Mouse (Mus musculus) T-helper 2 cell (primary cell): Measurements from ENCODE around the gene Otof.

Source experiments
- in situ Hi-C: fragments of 300-600 bp; cut with MboI, MseI; formaldehyde crosslinking; loops from one replicate; pipeline ENCODE4 v1.15.1; 2025; ENCODE audit warnings: high pct_unique_total_duplicates

Otof gene

DNA sequence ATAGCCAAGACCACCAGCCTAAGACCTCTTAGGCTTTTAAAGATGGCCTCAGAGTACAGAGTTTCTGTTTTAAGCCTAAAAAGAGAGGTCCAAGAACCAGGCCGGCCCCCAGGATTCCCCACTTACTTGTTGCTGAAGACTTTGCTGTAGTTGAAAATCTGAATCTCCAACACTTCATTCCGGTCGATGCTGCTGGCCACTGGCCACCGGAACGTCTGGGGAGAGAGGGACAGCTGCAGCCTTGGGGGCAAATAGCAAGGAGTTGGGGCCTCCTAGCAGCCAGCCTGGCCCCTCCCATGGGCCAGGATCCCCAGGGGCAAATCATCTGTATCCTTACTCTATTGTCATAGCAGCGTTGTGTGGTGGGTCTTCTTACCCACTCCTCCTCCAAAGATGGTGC lies 34.3 kb downstream of the Otof start:
- in situ Hi-C loops: no loop called here

DNA sequence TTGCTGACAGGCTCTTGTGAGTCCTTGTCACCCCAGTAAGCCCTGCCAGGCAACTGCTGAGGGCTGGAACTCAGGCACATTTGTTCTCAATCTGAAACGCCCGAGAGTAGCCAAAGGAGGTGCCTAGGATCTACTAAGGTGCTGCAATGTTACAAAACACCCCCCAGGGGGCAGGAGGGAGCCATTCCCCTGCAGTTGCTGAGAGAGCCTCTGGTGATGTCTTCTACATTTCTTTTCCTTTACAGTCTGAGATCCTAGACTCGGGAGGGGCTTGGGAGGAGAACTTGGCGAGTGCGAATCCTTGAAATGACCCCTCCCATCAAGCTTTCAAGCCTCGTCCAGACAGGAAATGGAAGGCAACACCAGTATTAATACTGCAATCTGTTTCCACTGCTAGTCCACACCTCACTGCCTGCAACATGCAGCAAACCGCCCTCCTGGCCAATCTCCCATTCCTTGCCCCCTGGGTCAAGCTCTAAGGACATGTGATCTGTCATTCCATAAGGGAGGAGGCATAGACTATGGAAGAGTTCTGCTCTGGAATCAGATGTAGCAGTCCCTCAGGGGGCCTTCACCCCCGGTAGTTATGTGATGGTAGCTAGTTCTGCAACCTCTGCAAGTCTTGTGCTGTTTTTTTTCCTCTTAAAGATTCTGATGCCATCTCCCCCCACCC lies 38.0 kb downstream of the Otof start:
- in situ Hi-C loops: no loop called here

DNA sequence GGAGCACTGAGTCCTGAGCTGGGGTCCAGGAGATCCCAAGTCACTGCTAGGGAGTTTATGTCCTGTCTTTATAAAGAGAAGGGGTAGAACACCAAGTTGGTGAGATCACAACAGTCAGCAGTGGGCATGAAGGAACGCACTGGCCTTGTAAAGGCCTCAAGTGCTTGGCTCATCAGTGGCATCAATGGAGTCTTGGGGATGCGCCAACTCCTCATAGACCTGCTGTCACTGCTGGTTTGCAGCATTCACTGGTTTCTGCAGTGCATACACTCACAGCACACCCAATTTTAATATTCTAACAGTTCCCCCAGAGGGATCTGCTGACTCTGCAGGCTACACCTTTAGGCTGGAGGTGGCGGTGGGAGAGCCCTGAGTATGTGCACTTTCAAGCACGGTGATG lies 38.6 kb downstream of the Otof start:
- in situ Hi-C loops: no loop called here

DNA sequence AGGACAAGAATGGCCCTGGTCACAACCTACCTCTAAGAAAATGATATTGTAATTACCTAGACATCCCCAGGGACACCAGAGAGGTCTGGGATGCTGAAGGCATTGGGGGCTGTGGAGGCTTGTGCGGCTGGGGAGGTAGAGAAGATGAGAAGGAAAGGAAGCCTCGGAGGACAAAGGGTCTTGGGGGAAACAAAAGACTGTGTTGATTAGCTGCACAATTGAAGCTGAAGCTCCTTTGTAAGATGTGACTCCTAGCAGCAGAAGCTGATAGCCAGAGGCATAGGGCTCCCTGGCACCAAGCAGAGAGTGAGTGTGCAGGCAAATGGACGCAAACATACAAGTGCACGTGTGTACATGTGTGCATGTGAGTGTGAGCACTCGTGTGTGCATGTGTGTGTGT lies 45.1 kb downstream of the Otof start:
- in situ Hi-C loops: no loop called here

DNA sequence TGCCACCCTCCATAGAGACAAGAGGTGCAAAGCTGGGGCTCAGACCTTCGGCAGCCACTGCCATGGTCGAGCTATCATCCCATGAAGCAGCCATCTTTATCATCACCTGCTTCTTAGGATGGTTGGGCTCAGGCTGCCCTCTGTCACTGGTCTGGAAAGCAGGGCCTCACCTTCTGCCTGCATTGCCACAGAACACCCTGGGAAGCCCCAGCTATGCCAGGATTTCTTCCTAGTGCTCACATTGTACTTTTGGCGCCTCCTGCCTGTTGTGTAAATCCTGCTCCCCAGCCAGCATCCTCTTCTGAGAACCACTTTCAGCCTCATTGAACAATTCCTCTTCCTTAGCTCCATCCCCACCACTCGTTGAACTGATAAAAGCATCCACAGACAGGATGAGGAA lies 45.9 kb downstream of the Otof start:
- in situ Hi-C loops: no loop called here

DNA sequence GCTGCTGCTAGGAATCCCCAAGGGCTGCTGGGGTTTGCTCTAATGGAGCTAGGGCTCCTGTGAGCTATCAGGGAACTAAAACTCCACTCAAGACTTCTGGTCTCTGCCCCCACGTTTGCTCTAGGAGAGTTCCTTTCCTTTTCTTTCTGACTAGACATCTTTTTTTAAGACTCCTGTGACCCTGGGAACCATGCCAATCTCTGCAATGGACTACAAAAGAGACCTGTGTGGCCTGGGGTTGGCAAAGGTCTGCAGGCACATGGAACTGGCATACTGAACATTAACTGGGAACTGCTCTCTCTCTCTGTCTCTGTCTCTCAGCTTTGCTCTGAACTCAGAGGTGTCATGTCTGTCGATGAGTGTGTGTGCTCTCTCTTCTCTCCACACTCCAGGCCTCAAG lies 46.4 kb downstream of the Otof start:
- in situ Hi-C loops: no loop called here

DNA sequence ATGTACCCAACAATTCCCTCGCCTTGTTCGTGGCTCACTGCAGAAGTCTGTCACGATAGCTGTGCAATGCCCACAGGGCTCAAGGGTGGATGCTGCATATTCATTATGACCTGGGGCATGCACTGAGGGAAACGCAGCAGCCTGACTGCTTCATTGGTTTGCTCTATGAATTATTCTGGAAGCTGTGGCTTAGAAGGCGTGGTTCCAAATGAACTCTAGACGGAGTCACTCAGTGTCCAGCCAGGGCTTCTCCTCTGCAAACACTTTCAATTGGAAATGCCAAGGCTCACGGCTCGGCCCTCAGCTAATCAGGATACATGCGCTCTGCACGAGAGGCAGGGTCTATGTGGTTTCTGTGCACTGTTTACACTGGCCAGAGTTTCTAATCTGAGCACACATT lies 50.2 kb downstream of the Otof start:
- in situ Hi-C loops: no loop called here

DNA sequence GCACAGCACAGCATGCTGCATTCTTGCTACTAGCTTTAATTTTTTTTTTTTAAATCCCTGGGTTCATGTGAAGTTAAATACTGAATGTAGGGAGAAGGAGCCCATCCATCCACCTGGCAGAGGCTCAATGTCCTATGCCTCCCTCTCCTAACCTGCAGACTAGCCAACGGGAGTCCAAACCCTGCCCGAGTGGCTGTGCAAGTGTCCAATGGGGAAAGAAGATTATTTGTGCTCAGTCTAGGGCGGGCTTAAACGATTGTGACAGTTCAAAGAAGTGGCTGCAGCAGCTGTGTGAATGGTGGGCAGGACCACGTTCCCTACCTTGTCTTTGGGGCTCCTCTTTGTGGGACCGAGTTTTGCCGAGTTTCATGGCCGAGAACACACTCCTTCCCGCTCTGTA lies 54.9 kb downstream of the Otof start:
- in situ Hi-C loops: no loop called here

DNA sequence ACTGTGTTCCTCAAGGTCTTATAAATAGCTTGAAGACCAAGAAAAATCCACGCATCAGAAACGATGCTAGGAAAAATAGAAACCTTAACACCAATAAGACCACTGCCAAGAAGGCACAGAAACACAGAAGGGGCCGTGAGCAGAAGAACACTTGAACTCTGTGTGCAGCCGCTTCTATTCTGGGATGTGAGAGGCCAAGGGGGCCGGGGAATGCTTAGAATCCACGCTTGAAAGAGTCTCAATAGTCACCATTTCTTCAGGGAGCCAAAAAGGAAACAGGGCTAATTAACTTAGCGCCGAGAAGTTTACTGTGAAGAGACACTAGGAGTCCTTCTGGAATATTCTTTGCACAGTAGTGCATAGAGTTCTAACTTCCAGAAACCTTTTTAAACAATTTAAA lies 60.6 kb downstream of the Otof start:
- in situ Hi-C loops: no loop called here

DNA sequence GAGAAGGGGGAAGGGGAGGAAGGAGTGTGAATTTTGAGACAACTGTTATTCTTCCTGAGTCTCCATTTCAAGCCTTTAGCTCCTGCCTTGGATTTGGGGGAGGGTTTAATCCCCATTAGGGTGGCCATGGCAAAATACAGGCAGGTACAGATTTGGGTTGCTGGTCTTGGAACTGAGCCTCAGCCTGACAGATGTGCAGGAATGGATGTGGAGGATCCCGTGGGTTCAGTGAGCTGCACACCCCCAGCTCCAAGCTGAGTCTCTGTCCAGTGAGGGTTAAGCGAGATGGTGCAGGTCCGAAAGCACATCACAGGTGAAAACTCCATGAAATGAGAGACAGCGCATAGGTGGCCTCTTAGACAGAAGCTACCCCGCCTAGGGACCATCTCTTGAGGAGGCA lies 61.2 kb downstream of the Otof start:
- in situ Hi-C loops: no loop called here

DNA sequence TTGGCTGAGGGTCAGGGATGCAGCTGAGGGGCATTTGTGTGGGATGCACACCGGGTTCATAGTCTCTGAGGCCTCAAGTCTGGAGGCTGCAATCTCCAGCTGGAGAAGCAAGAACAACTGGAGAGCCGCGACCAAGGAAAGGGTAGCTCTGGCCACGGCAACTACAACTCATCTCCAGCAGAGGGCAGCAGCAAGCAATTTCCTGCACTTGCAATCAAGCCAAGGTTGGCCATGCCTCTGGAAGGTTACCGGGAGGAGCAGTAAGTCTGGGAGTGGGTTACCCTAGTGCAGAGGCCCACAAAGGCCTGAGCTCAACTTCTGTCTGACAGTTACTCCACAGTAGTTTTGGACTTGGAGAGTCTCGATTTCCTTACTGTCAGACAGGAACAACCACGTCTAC lies 70.3 kb downstream of the Otof start:
- in situ Hi-C loops: loop anchor here (25.0 kb wide), 1 partner anchor 854 kb away; no protein-coding TSS in a partner anchor

DNA sequence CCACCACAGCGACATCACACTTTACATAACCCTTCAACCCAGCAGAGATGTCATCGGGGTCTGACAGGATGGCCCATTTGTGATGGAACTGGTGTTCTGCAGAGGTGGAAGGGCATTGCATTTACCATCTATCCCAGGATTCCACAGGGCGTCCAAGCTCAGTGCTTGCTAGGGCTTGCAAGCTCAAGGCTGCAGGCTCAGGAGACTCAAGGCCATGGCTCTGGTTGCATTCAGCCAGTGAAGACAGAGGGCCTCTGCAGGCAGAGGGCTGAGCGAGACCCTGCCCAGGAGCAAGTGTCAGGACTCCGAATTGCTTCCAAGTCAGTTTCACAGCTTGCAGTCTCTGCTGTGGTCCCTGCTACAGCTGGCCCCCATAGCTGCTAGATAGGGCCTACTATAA lies 71.9 kb downstream of the Otof start:
- in situ Hi-C loops: loop anchor here (25.0 kb wide), 1 partner anchor 853 kb away; no protein-coding TSS in a partner anchor

DNA sequence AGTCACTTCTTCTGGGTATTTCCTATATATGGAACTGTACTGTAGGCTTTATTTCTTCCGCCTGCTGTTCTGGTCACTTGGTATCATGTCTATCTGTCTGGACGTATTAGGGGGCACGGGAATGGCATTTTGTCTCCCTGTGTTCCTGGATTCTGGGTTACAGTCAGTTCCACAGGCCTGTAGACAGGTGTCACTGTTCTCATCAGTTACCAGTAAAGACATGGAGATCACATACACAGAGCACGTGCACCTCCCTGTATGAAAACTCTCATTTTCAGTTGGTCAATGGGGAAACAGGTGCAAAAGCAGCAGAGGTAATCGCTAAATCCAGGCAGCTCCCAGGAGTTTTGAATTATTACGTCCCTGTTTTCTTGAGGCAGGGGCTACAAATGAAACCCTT lies 74.0 kb downstream of the Otof start:
- in situ Hi-C loops: loop anchor here (25.0 kb wide), 1 partner anchor 850 kb away; no protein-coding TSS in a partner anchor

DNA sequence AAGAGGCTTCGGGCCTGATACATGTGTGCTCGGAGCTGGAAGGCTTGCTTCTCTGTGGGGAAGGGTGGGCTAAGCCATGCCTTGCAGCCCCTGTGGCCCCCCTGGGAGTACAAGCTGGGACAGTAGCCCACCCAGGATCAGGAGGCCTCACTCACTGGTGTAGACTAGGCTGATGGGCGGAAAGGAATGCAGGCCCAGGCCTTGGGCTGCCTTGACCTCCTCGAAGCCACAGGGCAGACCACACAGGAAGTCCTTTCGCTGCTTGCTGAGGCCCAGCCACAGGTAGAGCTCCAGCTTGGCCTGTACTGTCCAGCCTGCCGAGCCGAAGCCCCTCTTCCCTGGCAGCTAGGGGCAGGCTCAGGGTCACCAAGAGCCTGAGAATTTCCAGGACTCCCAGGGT lies 78.9 kb downstream of the Otof start:
- in situ Hi-C loops: loop anchor here (5.0 to 25.0 kb wide), 2 partner anchors 69 to 846 kb away; no protein-coding TSS in a partner anchor

DNA sequence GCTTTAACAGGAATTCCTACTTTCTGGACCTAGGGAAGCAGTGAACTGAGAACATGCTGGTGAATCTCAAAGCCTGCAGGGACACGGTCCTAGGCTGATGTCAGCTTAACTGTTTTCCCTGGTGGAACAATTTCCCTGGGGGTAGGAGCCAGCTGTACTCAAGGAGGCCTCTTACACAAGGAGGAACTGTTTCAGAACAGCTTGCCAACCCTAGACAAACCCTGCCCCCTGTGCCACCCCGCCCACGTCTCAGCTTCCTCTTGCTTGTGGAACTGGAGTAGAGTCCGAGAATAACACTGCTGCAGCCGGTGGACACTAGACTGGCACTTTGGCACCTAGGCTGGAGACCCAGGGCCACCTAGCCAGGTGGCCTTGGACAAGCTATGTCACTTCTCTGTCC lies 92.3 kb downstream of the Otof start:
- in situ Hi-C loops: loop anchor here (10.0 kb wide), 1 partner anchor 575 kb away; no protein-coding TSS in a partner anchor

DNA sequence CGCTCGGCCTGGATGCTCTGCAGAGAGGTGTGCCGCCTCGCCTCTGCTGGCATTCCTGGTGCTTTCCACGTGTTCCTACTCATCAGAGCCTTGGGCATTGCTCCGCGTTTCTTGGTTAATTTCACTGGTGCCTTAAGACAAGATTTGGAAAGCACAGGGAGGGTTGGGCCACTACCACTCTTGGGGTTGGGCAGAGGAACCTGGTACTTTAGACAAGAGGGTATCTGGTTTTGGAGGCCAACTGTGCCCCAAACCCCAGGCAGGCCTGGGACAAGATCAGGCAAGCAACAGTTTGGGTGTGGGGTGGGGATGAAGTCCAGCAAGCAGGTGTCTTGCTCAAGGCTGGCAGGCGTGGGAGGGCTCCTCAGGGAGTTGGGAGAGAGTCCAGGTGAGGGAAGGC lies 94.3 kb downstream of the Otof start:
- in situ Hi-C loops: loop anchor here (10.0 kb wide), 1 partner anchor 573 kb away; no protein-coding TSS in a partner anchor

DNA sequence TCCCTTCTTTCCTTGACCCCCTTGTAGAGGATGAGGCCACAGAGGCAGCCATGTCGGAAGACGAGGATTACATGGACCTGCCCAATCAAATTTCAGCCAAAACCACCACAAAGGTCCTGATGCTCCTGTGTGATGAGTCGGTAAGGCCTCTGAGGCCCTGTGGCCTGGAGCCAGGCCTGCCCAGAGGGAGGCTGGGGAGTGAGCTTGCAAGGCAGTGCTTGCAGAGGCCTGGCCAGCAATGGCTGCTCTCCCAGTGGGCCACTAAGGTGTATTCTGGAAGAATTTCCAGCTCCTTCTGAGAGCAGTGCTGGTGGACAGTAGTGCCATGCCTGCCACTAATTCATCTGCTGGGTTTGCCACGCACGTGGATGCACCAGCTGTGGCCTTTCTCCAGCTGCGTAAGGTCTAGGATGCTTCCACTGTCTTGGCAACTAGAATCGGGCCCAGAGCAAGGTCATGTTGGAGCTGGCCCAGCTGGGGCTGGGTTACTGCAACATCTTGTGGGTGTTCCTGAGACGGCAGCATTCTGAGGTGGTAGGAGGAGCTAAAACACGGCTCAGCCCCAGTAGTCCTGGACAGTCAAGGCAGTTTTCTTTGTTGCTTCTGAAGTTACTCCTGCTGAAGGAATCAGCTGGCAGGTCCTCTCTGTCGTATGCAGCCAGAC lies 103.2 kb downstream of the Otof start:
- in situ Hi-C loops: no loop called here

DNA sequence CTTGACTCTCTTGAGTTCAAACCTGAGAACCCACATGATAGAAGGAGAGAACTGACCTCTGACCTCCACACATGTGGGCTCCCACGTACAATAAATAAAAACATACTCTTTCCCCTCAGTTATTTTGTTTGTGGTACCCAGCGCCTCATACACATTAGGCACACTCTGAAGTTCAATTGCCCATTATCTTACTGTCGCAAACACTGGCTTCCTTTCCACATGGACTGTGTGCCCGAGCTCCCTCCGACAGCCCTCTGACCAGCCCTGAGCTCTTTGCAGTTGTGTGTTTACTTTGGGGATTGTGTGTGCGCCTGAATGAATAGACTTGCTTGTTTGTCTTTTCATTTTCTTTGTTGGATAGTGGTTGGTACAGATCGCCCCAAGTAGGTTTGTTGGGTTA lies 105.1 kb downstream of the Otof start:
- in situ Hi-C loops: no loop called here

DNA sequence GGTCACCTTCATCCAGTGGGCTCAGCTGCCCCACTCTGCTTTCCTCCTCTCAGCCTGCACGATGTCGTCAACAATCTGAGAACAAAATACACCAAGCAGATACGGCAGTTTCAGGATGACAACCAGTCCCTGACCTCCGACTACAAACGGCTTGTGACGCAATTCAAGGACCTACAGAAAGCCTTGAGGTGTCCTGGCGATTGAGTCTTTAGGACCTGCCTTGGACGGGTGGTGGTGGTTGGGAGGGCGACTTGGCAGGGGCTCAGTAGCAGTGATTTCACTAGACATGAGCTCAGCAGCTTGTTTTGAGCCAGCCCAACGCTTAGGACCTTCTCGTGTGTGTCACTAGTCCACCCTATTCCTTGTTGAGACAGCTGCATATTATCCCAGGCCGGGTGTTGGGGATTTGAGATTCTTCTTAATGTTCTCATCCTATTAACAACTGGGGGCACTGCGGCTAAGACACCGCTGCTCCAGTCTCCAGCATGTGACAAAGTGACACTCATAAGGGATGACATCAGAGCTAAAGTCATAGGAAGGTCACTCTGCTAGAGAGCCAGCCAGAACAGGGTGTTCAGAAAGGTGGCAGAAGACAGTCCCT lies 106.1 kb downstream of the Otof start:
- in situ Hi-C loops: no loop called here

DNA sequence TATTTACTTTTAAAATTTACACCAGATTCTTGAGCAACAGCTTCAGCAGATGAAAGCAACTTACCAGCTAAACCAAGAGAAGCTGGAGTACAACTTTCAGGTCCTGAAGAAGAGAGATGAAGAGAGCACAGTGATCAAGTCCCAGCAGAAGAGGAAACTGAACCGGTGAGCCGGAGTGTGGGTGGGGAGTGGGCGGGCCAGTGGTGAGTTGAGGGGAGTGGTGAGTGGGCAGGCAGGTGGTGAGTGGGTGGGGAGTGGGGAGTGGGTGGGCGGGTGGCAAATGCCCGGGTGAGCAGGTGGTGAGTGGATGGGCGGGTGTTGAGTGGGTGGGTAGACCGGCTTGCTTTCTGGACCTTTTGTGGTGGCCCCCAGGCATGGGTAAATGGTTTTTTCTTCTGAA lies 106.6 kb downstream of the Otof start:
- in situ Hi-C loops: no loop called here

DNA sequence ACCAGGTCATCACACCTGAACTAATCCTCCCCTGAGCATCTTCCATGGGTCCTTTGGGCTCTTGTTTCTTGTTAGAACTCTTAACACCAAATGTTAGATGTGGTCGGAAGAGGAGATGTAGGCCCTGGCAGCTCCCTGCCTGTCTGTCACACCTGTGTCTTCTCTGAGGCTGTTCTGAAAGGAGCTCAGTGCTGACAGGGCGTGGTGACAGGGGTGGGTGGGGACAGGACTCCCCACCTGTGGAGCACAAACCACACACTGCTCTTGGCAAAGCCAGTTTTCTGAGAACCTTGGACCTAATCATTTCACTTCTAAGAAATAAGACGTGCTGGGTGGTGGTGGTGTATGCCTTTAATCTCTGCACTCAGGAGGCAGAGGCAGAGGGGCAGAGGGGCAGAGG lies 108.1 kb downstream of the Otof start:
- in situ Hi-C loops: no loop called here

DNA sequence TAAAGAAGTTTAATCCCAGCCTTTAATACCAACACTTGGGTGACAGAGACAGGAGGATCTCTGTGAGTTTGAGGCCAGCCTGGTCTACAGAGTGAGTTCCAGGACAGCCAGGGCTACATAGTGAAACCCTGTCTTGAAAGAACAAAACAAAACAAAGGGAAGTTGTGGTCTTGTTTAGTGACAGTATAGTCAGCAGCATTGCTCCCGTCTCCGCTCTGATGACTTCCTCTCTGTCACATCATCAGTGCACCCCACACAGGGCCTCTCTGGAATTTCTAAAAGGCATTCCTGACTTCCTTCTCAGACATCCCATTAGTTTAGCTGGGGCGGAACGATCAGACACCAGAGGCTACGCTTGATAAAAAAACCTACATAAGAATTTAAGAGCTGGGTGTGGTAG lies 117.8 kb downstream of the Otof start:
- in situ Hi-C loops: loop anchor here (5.0 kb wide), 2 partner anchors 57 to 127 kb away; no protein-coding TSS in a partner anchor

DNA sequence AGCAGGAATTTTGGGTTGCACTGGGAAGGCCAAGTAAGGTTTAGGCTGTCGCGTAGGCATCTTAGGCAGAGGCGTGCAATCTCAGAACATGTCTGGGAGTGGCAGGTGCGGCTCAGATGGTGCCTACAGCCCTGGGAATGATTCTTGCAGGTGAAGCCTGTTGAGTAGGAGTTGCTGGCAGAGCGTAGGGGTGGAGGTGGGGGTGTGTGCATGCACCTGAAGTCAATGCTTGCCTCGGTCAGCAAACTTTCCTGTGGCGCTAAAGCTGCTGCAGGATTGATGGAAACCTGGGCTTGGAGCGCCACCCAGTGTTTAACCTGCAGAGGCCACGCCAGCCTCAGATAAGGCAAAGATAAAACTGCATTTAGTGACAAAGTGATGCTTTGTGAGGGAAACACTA lies 118.6 kb downstream of the Otof start:
- in situ Hi-C loops: loop anchor here (5.0 kb wide), 2 partner anchors 56 to 126 kb away; no protein-coding TSS in a partner anchor
